Mouse (Mus musculus): ENCODE measurements at regions not wholly inside any gene's neighbourhood (a gene's known extent, or its start where the extent isn't known, plus 50 kb on each side); places are given as distances from the start of the nearest gene placed in this dataset.
A peak's percentile ranks its signal among the peaks of the same experiment; 100 is the strongest.

DNA sequence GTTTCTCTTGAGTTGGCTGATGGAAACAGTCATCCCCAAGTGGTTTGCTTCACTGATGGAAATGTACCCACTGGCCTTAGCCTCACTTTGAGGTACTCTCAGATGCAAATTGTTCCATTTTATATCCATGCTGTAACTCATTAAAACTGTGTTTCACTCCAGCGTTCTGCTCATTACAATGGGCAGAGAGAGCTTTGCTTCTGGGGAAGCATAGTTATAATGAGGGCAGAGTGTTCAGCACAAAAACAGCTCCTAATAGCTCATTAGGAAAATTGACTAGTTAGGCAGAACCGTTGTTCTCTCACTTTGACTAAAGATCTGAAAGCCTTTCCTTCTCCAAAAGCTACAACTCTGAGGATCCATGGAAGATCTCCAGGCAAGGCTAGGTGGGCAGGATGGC lies 771.2 kb downstream of the Ntrk3 start:
- DNase-seq (ENCODE audit: low spot score): no peak

DNA sequence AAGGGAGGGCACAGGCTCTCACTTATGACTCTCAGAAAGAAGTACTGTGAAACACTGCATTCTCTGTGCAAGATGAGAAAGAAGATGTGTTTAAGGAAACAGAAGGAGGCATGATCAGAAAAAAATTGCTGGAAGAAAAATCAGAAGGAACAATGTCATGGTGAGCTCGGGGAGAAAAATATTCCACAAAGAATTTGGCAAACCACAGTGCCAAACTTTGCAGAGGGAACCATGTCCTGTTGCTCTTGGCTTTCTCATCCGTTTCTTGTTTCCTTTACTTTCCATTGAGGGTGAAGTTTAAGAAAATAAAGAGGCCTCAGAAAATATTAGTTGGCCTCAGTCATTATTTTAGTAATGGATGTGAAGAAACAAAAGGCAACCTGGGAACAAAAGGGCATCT lies 804.4 kb downstream of the Ntrk3 start:
- peak; percentile 8 for DNase-seq (ENCODE audit: low spot score)

DNA sequence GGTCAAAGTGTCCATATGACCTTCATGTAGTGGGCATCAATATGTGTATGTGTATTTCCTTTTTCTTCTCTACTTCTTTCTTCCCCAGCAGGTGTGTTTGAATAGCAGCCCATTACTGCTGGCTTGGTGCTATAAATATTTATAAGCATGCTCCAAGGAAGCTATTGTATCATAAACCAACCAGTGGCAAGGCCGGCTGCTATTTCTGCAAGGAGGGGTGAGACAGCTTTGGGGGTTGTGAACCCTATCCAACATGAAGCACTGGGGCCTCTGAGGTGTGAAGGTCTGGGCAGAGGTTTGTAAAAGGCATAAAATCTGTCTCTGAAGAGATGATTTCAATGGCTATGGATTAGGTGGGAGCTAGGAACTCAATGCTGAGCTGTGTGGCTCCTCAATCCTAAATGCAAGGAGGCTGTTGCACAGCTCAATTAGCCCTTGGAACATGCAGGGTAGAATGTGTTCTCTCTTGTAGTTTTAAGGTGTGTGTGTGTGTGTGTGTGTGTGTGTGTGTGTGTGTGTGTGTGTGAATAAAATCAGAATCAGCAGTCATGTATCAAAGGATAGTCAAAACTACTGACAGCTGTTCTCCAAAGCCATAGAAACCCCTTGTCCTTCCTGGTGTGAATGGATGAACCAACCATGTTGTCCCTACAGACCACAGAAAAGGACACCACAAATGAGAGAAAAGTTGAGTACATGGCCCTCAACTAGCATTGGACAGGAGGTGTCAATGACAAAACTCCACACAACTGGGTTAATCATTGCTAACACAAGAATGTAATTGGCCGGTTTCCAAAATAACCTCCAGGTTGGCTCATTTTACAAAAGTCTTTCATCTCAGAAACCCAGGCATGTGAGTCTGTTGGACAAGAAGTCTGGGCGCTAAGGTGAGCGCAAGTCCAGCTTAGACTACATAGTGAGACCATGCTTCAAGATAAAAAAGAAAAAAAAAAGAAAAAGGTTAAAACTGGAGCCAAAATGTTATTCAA lies 809.0 kb downstream of the Ntrk3 start:
- no peak for DNase-seq (ENCODE audit: low spot score)

DNA sequence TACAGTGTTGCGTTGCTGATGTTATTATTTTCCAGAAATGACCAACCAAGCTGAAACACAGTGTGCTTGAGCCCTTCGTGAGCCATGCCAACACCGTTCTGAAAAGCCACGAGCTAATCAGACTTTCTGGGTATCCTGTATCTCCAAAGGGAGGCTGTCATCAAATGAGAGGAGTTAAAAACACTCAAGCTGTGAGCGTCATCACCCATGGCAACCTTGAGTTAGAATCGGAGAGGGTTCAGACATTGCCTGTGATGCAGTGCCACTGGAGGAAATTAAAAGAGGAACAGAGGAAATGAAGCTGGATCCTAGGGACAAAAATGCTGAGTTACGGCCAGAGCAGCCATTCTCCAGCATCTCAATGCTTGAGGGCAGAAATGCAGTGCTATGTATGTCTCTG lies 838.6 kb downstream of the Ntrk3 start:
- DNase-seq (ENCODE audit: low spot score): no peak

DNA sequence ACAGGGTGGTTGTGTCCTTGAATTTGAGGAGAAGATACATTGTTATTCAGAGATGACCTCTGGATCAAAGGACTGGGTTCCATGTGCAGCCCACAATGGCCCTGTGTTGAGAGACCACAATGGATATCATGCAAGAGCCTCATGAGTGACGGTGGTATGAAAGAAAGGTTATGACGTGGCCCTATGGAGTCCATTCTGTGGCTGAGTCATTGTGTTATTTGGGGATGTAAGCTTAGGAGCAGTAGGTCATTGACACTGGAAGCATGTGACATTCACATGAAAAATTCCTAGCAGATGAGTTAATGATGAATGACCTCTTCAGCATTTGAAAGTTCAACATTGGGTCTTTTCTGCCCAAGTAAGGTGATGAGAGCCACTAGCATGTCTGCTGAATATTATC lies 849.3 kb downstream of the Ntrk3 start:
- DNase-seq (ENCODE audit: low spot score): no peak

DNA sequence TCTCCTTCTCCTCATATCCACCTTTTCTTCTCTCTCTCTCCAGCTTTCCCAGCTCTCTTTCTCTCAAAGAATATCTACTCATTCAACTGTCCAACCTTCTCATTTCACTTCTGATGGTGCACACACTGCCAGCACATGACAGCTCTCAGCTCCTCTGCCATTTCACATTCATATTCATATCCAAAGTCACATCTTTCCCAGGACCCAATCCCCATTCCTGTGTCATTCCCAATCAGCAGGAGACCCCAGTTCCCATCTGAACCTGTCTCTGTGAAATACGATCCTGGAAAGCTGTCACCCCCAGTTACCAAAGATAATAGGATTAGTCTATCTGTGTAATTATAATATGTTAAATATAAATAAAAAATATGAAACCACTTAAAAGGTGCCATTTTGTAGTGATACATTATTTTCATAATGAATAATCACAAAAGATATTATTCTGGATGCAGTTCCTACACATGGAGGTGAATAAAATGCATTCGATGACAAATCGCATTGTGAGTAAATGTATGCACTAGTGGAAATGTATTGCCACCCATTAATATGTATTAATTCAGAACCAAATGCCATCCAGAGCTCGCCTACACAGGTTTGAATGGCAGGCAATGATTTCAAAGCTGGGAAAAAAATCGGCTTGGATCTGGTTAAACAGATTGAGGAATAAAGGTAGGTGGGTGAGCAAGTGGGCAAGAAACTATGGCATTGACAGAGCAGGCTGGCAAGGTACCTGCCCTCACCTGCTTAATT lies 855.0 kb downstream of the Ntrk3 start:
- no peak for DNase-seq (ENCODE audit: low spot score)

DNA sequence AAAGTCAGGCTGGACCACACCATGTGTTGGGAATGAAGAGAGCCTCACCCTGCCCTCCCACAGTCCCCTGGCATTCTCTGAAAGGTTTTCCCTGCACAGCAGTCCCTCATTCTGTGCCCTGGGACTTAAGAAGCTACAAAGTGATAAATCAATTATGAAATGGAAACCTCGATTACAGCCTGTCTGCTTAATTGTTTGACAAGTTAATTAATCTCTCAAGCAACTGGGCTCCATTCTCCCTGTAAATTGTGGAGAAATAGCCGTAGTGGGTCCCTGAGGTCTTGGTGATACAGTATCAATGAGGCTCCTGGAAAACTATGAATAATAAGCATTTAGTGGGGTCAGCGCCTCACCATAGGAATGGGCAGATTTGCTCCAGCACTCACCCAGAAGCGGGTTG lies 870.3 kb downstream of the Ntrk3 start:
- DNase-seq (ENCODE audit: low spot score): no peak

DNA sequence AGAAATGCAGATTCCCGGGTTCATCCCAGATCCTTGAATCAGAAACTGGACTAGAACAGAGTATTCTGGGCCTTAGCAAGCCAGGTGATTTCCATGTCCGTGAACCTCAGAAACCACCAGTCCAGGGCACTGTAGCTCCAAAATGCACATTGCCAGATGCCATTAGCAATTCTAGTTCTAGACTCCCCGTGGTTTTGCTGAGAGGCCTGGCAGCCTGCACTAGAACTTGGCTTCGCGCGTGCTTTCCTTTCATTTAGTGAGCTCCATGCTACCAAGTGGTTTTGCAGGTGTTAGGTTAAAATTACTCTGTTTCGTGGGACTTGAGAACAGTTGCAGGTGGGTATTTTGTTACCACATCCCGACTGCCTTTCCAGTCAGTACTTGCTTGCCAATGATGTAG lies 876.0 kb downstream of the Ntrk3 start:
- DNase-seq (ENCODE audit: low spot score): no peak

DNA sequence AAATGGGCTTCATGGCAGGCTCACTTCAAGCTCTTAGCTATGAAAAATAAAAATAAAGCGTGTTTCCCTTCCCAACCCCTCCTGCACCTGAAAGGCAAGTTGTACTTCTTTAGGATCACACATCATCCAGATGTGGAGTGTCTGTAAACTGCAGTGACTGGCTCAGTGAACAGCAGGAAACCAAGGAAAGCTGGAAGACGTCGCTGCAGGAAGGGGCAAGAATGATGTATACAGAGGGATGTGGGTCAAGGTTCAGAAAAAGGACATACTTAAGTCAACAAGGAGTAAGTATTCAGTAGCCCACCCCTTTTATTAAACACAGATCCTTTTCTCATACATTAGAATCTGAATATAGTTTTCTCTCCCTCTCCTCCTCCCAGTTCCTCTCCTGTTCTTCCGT lies 879.4 kb downstream of the Ntrk3 start:
- no peak for DNase-seq (ENCODE audit: low spot score)

DNA sequence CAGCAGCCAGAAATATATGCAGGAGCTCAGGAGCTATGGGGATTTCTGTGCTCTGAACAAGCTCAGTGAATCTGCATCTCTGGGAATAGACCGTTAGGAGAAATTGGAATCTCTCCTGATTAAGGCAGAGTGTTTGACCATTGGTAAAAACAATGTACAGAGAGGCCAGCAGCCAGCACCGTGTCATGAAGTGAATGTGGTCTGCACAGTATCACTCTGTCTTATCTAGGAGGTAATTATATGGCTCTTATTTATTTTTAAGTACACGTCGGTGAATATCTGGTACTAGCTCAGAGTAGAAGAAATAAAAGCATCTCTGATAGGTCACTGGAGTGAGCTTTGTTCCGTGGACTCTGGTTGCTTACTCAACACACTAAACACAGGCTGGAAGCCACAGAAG lies 879.8 kb downstream of the Ntrk3 start:
- no peak for DNase-seq (ENCODE audit: low spot score)

DNA sequence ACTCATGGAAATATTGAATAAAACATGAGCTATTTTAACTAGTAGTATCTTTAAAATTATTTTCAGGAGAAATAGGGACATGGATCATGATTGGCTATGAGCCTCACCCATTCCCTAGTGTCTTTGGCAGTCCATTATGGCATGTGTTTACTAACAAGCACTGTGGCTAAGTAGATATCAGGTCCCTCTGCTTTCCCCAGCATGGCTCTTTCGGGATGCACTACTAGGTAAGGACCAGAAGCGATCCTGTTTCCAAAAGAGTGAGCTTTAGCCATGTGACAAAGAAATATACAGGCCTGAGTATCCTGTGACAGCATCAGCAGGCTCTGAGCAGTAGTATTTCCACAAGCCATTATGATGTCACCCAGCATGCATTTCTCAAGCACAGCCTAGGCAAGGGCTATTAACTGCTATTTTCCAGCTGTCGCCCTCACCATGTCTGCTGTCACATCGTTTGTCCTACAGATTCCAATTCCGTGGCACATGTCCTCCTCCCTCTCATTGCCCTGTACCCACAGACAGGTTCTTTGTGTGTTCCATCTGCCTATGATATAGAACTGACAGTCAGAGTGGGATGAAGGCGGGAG lies 882.1 kb downstream of the Ntrk3 start:
- no peak for DNase-seq (ENCODE audit: low spot score)

DNA sequence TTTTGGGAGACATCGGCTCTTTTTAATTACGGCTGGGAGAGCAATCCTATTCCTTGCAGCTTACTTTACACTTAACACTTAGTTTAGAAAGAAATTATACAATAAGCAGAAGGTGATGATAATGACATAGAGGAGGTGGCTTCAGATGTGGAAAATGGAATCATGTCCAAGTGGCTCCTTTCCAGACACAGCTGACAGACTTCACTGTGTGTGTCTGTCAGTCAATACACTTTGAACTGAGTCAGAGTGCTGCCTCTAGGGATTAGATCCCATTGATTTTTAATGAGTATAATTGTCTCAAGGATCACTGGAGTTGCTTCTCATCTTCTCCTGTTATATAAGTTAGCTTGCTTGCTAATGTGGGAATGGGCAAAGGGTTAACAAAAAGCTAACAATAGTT lies 882.7 kb downstream of the Ntrk3 start:
- no peak for DNase-seq (ENCODE audit: low spot score)

DNA sequence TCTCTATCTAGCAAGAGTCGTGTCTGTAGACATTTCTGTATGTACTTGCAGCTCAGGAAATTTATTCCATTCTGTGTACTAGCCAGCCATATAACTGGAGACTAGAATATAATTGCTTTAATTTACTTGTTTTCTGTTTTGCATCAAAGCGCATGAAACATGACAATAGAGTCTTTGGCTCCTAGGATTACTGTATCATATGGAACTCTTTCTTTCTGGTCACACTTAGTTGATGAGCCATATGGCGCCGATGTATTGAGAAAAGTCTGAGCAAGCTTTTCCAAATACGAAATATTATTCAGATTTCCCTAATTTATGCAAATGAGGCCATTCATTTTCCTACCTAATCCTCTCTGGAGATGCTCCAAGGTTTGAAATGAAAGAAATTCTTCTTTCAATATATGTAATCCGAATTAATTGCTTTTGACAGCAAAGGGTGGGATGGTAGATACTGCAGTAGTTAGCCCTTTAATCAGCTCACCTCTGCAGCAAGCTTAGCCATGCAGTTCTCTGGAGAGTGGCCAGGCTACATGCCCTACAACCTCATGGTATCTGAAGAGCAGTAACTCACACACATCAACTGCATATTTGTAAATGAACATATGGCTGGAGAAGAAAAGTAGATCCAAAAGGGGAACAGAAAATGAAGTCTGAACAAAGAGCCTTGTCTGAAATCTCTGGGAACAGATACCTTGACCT lies 913.4 kb downstream of the Ntrk3 start:
- no peak for DNase-seq (ENCODE audit: low spot score)

DNA sequence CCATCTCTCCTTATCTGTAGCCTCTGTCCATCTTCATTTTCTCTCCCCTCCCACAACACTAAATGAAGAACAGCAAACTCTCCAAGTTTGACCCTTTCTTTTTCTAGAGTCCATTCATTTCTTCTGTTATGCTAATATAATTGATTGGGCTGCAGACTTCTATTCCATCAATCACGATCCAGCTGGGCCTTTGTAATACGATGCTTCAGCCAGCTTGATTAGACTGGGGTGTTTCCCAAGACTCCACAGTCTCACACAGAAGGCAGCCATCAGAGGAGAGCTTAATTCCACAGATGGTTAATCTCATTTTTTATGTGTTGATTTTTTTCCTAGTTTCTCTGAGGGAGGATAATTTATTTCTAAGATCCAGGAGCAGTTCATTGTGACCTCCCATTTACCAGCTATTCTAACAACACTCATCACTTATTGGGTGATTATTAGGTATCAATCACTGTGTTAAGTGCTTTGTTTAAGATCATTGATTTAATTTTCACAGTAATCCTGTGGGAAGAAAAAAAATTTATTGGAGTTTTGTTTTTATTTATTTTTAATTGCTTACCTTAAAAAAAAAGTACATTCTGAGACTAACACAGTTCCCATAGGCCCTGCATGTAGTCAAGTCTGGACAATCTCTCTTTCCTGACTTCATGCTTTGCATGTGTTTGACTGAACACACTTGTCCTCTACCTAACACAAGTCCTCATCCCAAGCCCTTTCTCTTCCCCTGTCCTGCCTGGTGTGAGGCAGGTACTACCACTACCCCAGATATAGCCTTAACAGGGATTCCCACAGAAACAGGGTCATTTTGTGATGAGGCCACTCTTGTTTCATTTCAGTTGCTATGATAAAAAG lies 925.5 kb downstream of the Ntrk3 start:
- DNase-seq (ENCODE audit: low spot score): no peak

DNA sequence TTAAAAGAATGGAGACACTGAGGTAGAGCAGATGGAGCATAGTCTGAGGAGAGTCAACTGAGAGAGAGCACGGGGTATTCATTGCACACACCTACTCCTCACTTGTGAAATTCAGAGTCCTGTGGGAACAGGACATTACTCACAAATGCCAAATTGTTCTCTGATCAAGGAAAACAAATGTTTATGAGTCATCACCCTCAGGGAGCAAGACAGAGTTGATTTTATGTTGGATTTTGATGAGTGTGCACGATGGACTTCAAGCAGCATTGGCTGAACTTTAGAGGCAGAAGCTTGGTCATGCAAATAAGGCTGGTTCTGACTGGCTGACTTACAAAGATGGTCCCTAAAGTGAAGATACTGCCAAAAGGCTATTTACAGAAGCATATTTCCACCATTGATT lies 951.0 kb downstream of the Ntrk3 start:
- DNase-seq (ENCODE audit: low spot score): peak; percentile 7

DNA sequence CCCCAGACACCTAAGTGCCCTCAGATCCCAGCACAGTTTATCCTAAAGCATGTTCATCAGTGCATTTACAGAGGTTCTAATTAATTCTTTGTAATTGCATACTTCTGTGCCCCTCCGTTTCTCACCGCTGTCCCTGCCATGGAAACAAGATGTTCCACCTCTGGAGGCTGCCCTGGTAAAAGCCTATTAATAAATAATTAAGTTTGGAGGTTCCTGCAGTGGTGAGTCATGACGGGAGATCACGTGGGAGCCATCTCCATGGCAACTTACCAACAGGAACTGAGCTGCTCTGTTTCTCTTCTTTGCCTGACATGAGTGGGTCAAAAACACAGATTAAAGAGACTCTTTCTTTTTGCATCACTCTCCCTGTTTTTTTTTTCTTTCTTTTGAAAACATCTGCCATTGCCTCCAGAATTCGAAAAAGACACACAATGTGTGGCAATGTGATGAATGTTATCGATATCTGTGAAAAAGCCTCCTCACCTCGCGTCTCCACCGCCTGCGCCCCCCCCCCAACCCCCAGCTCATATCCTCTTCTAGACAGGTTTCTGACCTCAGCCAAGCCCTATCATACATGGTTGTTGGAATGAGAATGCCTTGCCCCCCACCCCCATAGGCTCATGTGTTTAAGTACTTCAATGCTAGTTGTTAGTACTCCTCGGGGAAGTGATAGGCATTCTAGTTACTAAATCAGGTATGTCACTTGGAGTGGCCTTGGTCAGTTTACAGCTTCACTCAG lies 965.9 kb downstream of the Ntrk3 start:
- DNase-seq (ENCODE audit: low spot score): no peak

DNA sequence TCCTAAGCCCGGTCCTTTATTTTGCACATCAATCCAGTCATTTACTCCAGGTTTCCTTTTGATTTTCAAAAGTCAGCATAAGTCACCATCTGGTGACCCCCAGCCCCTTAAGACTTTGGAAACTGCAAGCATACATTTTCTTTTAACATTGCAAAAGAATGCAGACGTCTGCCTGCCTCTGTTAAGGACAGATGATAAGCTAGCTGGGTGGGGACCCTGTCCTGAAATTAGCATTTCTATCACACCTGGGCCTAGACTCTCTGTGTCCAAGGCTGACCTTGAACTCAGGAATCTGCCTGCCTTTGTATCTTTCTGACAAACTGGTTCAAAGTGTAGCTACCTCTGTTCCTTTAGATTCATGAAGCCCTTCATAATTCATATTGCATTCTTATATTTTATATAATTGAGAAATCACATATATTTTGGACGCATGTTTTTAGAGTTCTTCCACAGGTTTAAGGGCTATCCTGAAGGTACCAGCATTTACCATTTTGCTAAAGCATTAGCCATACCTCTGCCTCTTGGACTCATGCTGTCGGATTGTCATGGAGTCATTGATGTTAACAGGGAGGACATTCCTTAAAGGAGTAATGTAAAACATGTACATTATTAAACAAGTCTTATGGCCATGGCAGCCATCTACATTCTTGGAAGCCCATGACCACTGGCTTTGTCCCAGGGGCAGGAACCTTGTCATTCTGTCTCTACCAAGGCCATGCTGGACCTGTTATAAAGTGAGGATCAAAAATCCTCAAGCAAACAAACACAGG lies 998.6 kb downstream of the Ntrk3 start:
- no peak for DNase-seq (ENCODE audit: low spot score)

Data from heart, adult 8-10 months (tissue).